Mouse (Mus musculus) lung, adult 2 months (tissue): ENCODE results near the gene Acacb. TPM values are rescaled to one million over a fixed set of nuclear protein-coding genes. Genes with fewer than 3 reads are reported as not detected.

Source experiments
- DNase-seq: peaks from one replicate; pipeline ENCODE4 v3.0.0; 2022
- H3K4me1 ChIP-seq: fragments of 200-500 bp; 2 replicates; pipeline ENCODE4 v1.6.1; 2011; ENCODE audit warnings: low read length; ENCODE audit not compliant: control insufficient read depth, insufficient read depth
- H3K4me3 ChIP-seq: fragments of 200-500 bp; replicated peaks from 2 replicates; pipeline ENCODE3; 2011; ENCODE audit warnings: low read depth, mild to moderate bottlenecking, control low read depth, low read length; ENCODE audit errors: extremely low read depth
- CTCF ChIP-seq: fragments of 200-500 bp; IDR thresholded peaks from 2 replicates; pipeline ENCODE4 v1.5.1; 2011; ENCODE audit warnings: mild to moderate bottlenecking, low read length, control low read depth; ENCODE audit not compliant: insufficient read depth
- POLR2A ChIP-seq: fragments of 200-500 bp; IDR thresholded peaks from 2 replicates; pipeline ENCODE4 v1.6.1; 2011; ENCODE audit warnings: low read depth, mild to moderate bottlenecking, control low read depth, low read length, borderline replicate concordance; ENCODE audit errors: extremely low read depth
- WGBS: fragments of 180-500 bp; shearing (Covaris S2); methylation state at CpG from one replicate; pipeline ENCODE4 v1.1.7; 2018; 5-methylcytosine and 5-hydroxymethylcytosine counted together
- polyA plus RNA-seq: library from polyadenylated mRNA; depleted of rRNA; stranded (reverse); fragments of >200 nt; gene quantifications from 2 replicates; pipeline ENCODE4 v1.2.3, GENCODE M21; 2012

Gene Acacb
- polyA plus RNA-seq, 1 experiment, result 37.5 TPM

- 91% methylated on average over 6 of the region's 6 CpGs for WGBS
- Histone ChIP-seq H3K4me3 (no peak overlapping the region), H3K4me1 (0 out of 2 replicates have a peak, but pooled peaks cover under 1% of the 10 kb centered on the region)
- TF ChIP-seq CTCF (no peak), POLR2A (no peak)
- DNase-seq, result no peak
Measured at GRCm38 (mm10) chr5:114132841-114133240, 13.5 kb upstream of the Acacb start.

- peak; percentile 59 for DNase-seq
- WGBS, result 40% methylated on average over 6 of the region's 6 CpGs
- Histone ChIP-seq H3K4me3 (no peak overlapping the region), H3K4me1 (peaks cover 7% of the 10 kb centered on the region)
- TF ChIP-seq POLR2A (no peak), CTCF (peak; percentile 31; the same call in 1 of the 2 replicates)
Measured at GRCm38 (mm10) chr5:114134091-114134534, 12.2 kb upstream of the Acacb start.

GRCm38 (mm10) chr5:114135516-114135915 is 10.8 kb upstream of the Acacb start:
- Histone ChIP-seq H3K4me3 (no peak overlapping the region), H3K4me1 (peaks cover 10% of the 10 kb centered on the region)
- TF ChIP-seq POLR2A (no peak), CTCF (no peak)
- no peak for DNase-seq
- 88% methylated on average over 10 of the region's 10 CpGs for WGBS

- H3K4me1 ChIP-seq, result peaks cover 10% of the 10 kb centered on the region
- 68% methylated on average over 15 of the region's 15 CpGs for WGBS
- no peak for DNase-seq
- H3K4me3 ChIP-seq, result no peak overlapping the region
- no peak for TF ChIP-seq POLR2A
- TF ChIP-seq CTCF, result no peak
Measured at GRCm38 (mm10) chr5:114137481-114138276, 8.7 kb upstream of the Acacb start.

GRCm38 (mm10) chr5:114138277-114139164 is 7.8 kb upstream of the Acacb start:
- peak; percentile 21 for DNase-seq
- H3K4me3 ChIP-seq, result no peak overlapping the region
- WGBS, result 47% methylated on average over 21 of the region's 21 CpGs

GRCm38 (mm10) chr5:114139175-114139574 is 7.2 kb upstream of the Acacb start:
- Histone ChIP-seq H3K4me1 (peaks cover 10% of the 10 kb centered on the region), H3K4me3 (no peak overlapping the region)
- no peak for TF ChIP-seq CTCF
- TF ChIP-seq POLR2A, result peak; percentile 49; the same call in 1 of the 2 replicates
- 13% methylated on average over 9 of the region's 9 CpGs for WGBS
- DNase-seq, result peak; percentile 72

More at GRCm38 (mm10) chr5:114138277-114139164, 7.8 kb upstream of the Acacb start:
- TF ChIP-seq POLR2A, result no peak
- H3K4me1 ChIP-seq, result peaks cover 10% of the 10 kb centered on the region

- no peak for DNase-seq
- WGBS, result 76% methylated on average over 14 of the region's 14 CpGs
- Histone ChIP-seq H3K4me3 (no peak overlapping the region), H3K4me1 (no peaks in the 10 kb centered on the region)
- no peak for TF ChIP-seq CTCF
- TF ChIP-seq POLR2A, result no peak
Measured at GRCm38 (mm10) chr5:114147043-114147972, 973 bp downstream of the Acacb start.

- Histone ChIP-seq H3K4me3 (no peak overlapping the region), H3K4me1 (0 out of 2 replicates have a peak, but pooled peaks cover 2% of the 10 kb centered on the region)
- 74% methylated on average over 12 of the region's 12 CpGs for WGBS
- no peak for TF ChIP-seq CTCF
- no peak for TF ChIP-seq POLR2A
- DNase-seq, result no peak
Measured at GRCm38 (mm10) chr5:114152359-114153092, 6.2 kb downstream of the Acacb start.
